Mouse (Mus musculus) MEL (cell line): Measurements from ENCODE around the gene Bmp2k. TPM values are rescaled to one million over a fixed set of nuclear protein-coding genes. Genes with fewer than 3 reads are reported as not detected.

Source experiments
- DNase-seq: peaks from one replicate; pipeline ENCODE4 v3.0.0; 2011; ENCODE audit warnings: low read depth, low spot score
- H3K27ac ChIP-seq: 2 replicates; pipeline ENCODE4 v1.5.1; 2012; ENCODE audit warnings: low read depth, mild to moderate bottlenecking, control low read depth, low read length, moderate library complexity; ENCODE audit not compliant: control insufficient read depth
- H3K27me3 ChIP-seq, 2 experiments: fragments of 150-350 bp in 1 of 2; sonication (generic) in 1 of 2; 2 replicates each; pipeline ENCODE4 v1.6.1; 2012; ENCODE audit warnings: low read length in 2 of 2, mild to moderate bottlenecking in 2 of 2, improper control_type of control experiment in 1 of 2, moderate library complexity in 1 of 2; ENCODE audit not compliant: insufficient read depth in 2 of 2, control insufficient read depth in 1 of 2
- H3K36me3 ChIP-seq, 2 experiments: 2 replicates each; pipeline ENCODE4 v1.6.1; 2012 to 2014; ENCODE audit warnings: low read length in 2 of 2, improper control_type of control experiment in 1 of 2, inconsistent platforms in 1 of 2, mild to moderate bottlenecking in 1 of 2; ENCODE audit not compliant: insufficient read depth in 2 of 2, control insufficient read depth in 1 of 2
- H3K4me1 ChIP-seq, 2 experiments: fragments of 150-350 bp in 1 of 2; sonication (generic) in 1 of 2; 2 replicates each; pipeline ENCODE4 v1.6.1; 2012; ENCODE audit warnings: low read length in 2 of 2, improper control_type of control experiment in 1 of 2, mild to moderate bottlenecking in 1 of 2; ENCODE audit not compliant: insufficient read depth in 2 of 2, control insufficient read depth in 1 of 2
- H3K4me3 ChIP-seq, 2 experiments: fragments of 150-350 bp in 1 of 2; sonication (generic) in 1 of 2; 2 replicates each; pipeline ENCODE4 v1.5.1; 2012; ENCODE audit warnings: low read depth in 2 of 2, low read length in 2 of 2, mild to moderate bottlenecking in 2 of 2, moderate library complexity in 2 of 2, control low read depth in 1 of 2, improper control_type of control experiment in 1 of 2; ENCODE audit not compliant: control insufficient read depth in 1 of 2, insufficient read depth in 1 of 2
- H3K79me2 ChIP-seq: 2 replicates; pipeline ENCODE4 v1.6.1; 2012; ENCODE audit warnings: mild to moderate bottlenecking, low read length, moderate library complexity; ENCODE audit not compliant: control insufficient read depth, poor library complexity, insufficient read depth
- H3K9ac ChIP-seq: 2 replicates; pipeline ENCODE4 v1.6.1; 2012; ENCODE audit warnings: low read depth, mild to moderate bottlenecking, control low read depth, low read length, moderate library complexity; ENCODE audit not compliant: control insufficient read depth, poor library complexity, severe bottlenecking
- H3K9me3 ChIP-seq: fragments of 150-350 bp; sonication (generic); replicated peaks from 2 replicates; pipeline ENCODE4 v1.6.1; 2012; ENCODE audit warnings: mild to moderate bottlenecking, low read length, improper control_type of control experiment, moderate library complexity; ENCODE audit not compliant: insufficient read depth
- CHD2 ChIP-seq: IDR thresholded peaks from 2 replicates; pipeline ENCODE4 v1.6.1; 2011; ENCODE audit warnings: low read length, improper control_type of control experiment
- CTCF ChIP-seq, 3 experiments: IDR thresholded peaks in 2 of 3; conservative IDR thresholded peaks in 1 of 3; 2 replicates each; pipeline ENCODE4 v1.5.1; 2011 to 2012; ENCODE audit warnings: low read length in 3 of 3, low read depth in 2 of 3, mild to moderate bottlenecking in 2 of 3, improper control_type of control experiment in 1 of 3, inconsistent platforms in 1 of 3, mixed read lengths in 1 of 3, moderate library complexity in 1 of 3; ENCODE audit not compliant: control insufficient read depth in 1 of 3, insufficient read depth in 1 of 3, poor library complexity in 1 of 3, severe bottlenecking in 1 of 3
- EP300 ChIP-seq, 2 experiments: IDR thresholded peaks; 2 replicates each; pipeline ENCODE4 v1.6.1; 2011; ENCODE audit warnings: improper control_type of control experiment in 2 of 2, low read length in 2 of 2, low read depth in 1 of 2, mild to moderate bottlenecking in 1 of 2
- GABPA ChIP-seq: IDR thresholded peaks from 2 replicates; pipeline ENCODE4 v1.6.1; 2012; ENCODE audit warnings: low read depth, mild to moderate bottlenecking, inconsistent platforms, low read length, improper control_type of control experiment, moderate library complexity
- HCFC1 ChIP-seq: IDR thresholded peaks from 2 replicates; pipeline ENCODE4 v1.6.1; 2012; ENCODE audit warnings: low read depth, mild to moderate bottlenecking, inconsistent platforms, low read length, improper control_type of control experiment, moderate library complexity
- JUND ChIP-seq: IDR thresholded peaks from 2 replicates; pipeline ENCODE4 v1.6.1; 2011; ENCODE audit warnings: low read depth, mild to moderate bottlenecking, improper control_type of control experiment, low read length
- KAT2A ChIP-seq: conservative IDR thresholded peaks from 2 replicates; pipeline ENCODE4 v1.6.1; 2012; ENCODE audit warnings: low read depth, low read length, improper control_type of control experiment, inconsistent platforms
- MAFK ChIP-seq: IDR thresholded peaks from 2 replicates; pipeline ENCODE4 v1.6.1; 2011; ENCODE audit warnings: low read depth, mild to moderate bottlenecking, low read length, improper control_type of control experiment, borderline replicate concordance
- RAD21 ChIP-seq: IDR thresholded peaks from 2 replicates; pipeline ENCODE4 v1.6.1; 2011; ENCODE audit warnings: mild to moderate bottlenecking, low read depth, low read length, improper control_type of control experiment
- RCOR1 ChIP-seq: IDR thresholded peaks from 2 replicates; pipeline ENCODE4 v1.6.1; 2012; ENCODE audit warnings: low read depth, mild to moderate bottlenecking, inconsistent platforms, low read length, improper control_type of control experiment
- TAL1 ChIP-seq: IDR thresholded peaks from 2 replicates; pipeline ENCODE4 v1.6.1; 2012; ENCODE audit warnings: mild to moderate bottlenecking, inconsistent platforms, low read length, moderate library complexity, mixed read lengths
- UBTF ChIP-seq: IDR thresholded peaks from 2 replicates; pipeline ENCODE4 v1.6.1; 2012; ENCODE audit warnings: low read depth, mild to moderate bottlenecking, inconsistent platforms, low read length, improper control_type of control experiment, moderate library complexity, borderline replicate concordance; ENCODE audit not compliant: insufficient read depth
- USF1 ChIP-seq: IDR thresholded peaks from 2 replicates; pipeline ENCODE4 v1.6.1; 2014; ENCODE audit warnings: low read depth, mild to moderate bottlenecking, inconsistent platforms, low read length, improper control_type of control experiment, moderate library complexity
- ZKSCAN1 ChIP-seq: IDR thresholded peaks from 2 replicates; pipeline ENCODE4 v1.6.1; 2012; ENCODE audit warnings: low read depth, mild to moderate bottlenecking, inconsistent platforms, low read length, improper control_type of control experiment, moderate library complexity
- ZMIZ1 ChIP-seq: IDR thresholded peaks from 2 replicates; pipeline ENCODE4 v1.6.1; 2012; ENCODE audit warnings: low read depth, mild to moderate bottlenecking, inconsistent platforms, low read length, improper control_type of control experiment, moderate library complexity
- polyA plus RNA-seq, 2 experiments: library from polyadenylated mRNA; stranded (reverse) in 1 of 2; unstranded in 1 of 2; fragments of >175 nt in 1 of 2; fragments of >200 nt in 1 of 2; gene quantifications; 2 replicates each; pipeline versions ENCODE4 v1.2.1 to v1.2.4; 2012; ENCODE audit warnings: low replicate concordance in 2 of 2, low read depth in 1 of 2; ENCODE audit not compliant: insufficient read length in 2 of 2, insufficient read depth in 1 of 2, missing spikeins in 1 of 2
- total RNA-seq: library from RNA; depleted of rRNA; stranded (reverse); fragments of 300-350 nt; gene quantifications from 2 replicates; pipeline ENCODE4 v1.2.3, GENCODE M21; 2012

The Bmp2k gene
- total and polyA plus RNA-seq, 3 experiments = 10.8 to 16.3 TPM; not detected in 1

GRCm38 (mm10) chr5:97001571-97001970 is 4.1 kb downstream of the Bmp2k start:
- no peak for DNase-seq
- Histone ChIP-seq H3K27ac (no peak overlapping the region), H3K36me3 (peaks cover 0 to 32% of the 10 kb centered on the region in 2 experiments; a peak in 2 of 4 replicates), H3K9ac (no peak overlapping the region), H3K4me1 (peaks cover 6 to 32% of the 10 kb centered on the region in 2 experiments; a peak in 3 of 4 replicates), H3K9me3 (no peaks in the 10 kb centered on the region), H3K4me3 (no peak overlapping the region), H3K27me3 (no peaks in the 10 kb centered on the region), H3K79me2 (peaks cover 84% of the 10 kb centered on the region)
- no peak for TF ChIP-seq KAT2A
- no peak for TF ChIP-seq CHD2
- no peak for TF ChIP-seq RAD21
- TF ChIP-seq EP300 (IDR thresholded peaks at IDR 0.05; ENCODE audit: low read depth in 1 of 2, low read length in 2 of 2) = no peak
- TF ChIP-seq MAFK = no peak
- TF ChIP-seq GABPA = no peak
- TF ChIP-seq USF1 = no peak
- no peak for TF ChIP-seq RCOR1
- TF ChIP-seq JUND = no peak
- TF ChIP-seq CTCF (IDR thresholded peaks at IDR 0.05 in 2 of 3, conservative IDR thresholded peaks at IDR 0.05 in 1 of 3; ENCODE audit: control insufficient read depth in 1 of 3, insufficient read depth in 1 of 3, low read depth in 2 of 3, low read length in 3 of 3, poor library complexity in 1 of 3, severe bottlenecking in 1 of 3) = no peak

- no peak overlapping the region for H3K27ac ChIP-seq
- no peak for DNase-seq
- peaks cover 0 to 37% of the 10 kb centered on the region in 2 experiments; a peak in 2 of 4 replicates for H3K36me3 ChIP-seq
- TF ChIP-seq TAL1 = no peak
- TF ChIP-seq JUND = no peak
- no peak for TF ChIP-seq USF1
- TF ChIP-seq ZKSCAN1 = no peak
- no peak for TF ChIP-seq GABPA
- no peak for TF ChIP-seq UBTF
- TF ChIP-seq ZMIZ1 = no peak
- no peak for TF ChIP-seq HCFC1
- peaks cover 12 to 27% of the 10 kb centered on the region in 2 experiments for H3K4me1 ChIP-seq
- H3K27me3 ChIP-seq = no peaks in the 10 kb centered on the region
- peaks cover 81% of the 10 kb centered on the region for H3K79me2 ChIP-seq
- H3K9ac ChIP-seq = no peak overlapping the region
- no peaks in the 10 kb centered on the region for H3K9me3 ChIP-seq
- H3K4me3 ChIP-seq = no peak overlapping the region
Observed at GRCm38 (mm10) chr5:97002336-97002735, 4.8 kb downstream of the Bmp2k start.
